Mouse (Mus musculus) liver (tissue): ENCODE measurements around the gene Sntg2.

Experiments used
- DNase-seq: peaks from one replicate; pipeline ENCODE4 v3.0.0-alpha.2; 2020; ENCODE audit warnings: mixed read lengths

The Sntg2 gene

DNA sequence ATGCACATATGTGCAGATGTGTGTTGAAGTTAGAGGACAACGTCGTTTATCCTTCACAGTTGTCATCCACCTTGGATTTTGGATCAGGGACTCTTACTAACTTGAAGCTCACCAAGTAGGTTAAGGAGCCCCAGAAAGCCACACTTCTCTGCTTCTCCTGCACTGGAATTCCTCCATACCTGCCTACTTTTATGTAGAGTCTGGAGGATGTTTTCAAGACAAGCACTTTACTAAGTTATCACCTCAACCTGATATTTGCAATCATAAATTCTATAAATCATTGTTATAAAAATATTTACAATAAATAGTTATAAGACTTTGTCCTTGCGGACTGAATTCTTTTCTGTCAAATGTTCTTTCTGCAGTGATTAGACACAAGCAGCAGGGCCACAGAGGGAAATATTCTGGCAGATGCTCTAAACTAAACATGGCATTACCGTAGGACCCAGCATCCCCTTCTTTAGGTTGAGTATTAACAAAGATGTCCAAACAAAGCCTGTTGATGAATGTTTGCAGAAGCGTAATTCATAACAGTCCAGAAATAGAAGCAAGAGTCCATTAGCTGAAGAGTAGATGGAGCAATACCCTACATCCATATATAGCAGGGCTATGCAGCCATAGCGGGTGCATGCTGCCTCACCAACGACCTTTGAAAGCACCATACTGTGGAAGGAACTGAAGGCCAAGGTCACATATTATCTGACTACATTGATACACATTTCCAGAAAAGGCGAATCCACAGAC, 100.8 kb downstream of the Sntg2 start:
- DNase-seq, result no peak

DNA sequence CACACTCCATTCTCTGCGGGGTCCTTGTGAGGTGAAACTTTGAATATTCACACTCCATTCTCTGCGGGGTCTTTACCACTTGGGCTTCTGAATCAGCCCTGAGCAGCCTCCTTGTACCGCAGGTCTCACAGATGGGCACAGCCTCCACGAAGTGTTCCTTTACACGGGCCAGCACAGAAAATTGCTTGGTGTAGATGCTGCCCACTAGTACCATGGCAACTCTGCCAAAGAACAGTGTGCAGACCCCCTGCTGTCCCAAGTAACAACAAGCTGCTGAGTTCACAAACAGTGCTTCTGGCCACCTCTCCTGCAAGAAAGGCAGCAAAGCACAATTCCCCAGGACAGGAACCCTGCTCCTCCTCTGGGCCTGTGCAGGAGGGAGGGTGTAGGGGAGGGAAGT, 109.0 kb downstream of the Sntg2 start:
- DNase-seq, result no peak

DNA sequence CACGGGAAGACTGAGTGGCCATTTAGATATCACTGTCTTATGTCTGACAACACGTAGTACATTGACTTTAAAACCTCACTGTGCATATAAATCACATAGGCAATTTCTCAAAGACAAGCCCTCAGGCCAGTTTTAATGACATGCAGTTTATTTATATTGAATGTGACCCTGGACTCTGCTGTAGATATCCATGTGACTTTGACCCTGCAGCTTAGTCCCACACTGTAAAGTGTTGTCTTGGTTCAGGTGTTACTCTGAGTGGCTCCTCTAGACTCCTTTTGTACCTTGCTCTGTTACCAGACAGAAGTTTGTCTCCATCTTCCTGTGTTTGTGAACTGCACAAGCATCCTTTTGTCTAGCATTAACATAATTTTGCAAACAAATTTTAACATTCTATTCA, 112.0 kb downstream of the Sntg2 start:
- no peak for DNase-seq

DNA sequence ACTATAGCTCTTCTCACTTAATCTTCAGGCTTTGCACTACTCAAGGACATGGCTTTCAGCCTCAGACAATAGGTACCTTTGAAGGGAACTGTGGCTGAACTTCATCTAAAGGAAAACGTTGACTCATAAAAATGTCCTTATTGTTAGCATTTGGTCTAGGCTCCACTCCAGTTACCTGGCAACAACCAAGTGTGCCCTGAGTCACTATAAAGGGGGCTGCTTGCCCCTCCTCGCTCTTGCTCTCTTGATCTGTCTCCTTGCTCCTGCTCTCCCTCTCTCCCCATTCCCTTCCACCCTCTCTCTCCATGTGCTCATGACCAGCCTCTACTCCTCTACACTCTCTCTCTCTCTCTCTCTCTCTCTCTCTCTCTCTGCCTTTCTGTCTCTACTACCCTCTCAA, 114.5 kb downstream of the Sntg2 start:
- DNase-seq, result no peak

DNA sequence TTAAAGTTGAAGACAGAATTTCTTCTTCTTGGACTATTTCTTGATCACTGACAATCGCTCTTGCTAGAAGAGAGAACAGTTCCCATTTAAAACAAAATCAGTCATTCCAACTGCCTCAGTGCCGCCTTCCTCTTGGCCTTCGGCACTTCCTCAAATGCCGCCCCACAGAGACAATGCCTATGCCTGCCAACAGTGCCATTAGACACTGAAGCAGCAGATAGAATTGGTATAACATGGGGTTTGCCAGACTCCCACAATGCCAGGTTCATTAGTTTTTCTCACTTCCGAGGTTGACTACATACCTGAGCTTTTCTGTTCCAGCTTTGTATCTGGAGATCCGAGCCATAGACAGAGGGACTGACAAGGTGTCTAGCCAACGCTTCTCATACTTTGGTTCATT, 115.5 kb downstream of the Sntg2 start:
- DNase-seq, result no peak

DNA sequence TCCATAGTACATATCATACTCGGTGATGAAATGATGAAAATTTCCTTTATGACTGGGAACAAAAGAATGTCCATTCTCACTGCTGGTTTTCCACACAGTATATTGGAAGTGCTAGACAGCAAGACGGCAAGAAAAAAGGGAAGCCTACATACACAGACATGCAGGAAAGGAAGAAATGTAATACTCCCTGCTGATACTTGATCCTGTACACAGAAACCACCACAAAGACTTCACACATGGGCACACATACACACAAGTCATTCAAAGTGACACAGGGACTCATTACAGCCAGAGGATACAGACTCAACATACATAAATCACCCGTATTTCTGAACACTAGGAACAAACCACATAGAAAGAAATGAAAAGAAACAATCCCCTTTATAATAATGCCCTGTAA, 117.0 kb downstream of the Sntg2 start:
- DNase-seq, result no peak

DNA sequence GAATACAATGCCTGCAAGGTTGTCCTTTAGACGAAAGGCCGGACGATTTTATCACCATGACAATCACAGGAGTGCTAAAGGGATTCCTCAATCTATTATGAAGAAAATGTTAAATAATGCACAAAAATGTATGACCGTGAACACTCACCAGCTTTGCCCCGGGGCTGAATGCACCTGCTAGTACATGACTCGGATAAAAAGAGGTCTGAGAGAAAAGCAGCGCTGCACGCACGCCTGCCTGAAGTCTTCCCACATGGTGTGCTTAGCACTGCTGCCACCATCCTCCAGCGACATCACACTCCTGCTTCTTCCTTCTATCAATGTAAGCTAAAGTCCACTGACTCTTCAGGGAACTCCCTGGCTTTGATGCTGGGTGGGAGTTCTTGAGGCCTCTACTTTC, 118.6 kb downstream of the Sntg2 start:
- no peak for DNase-seq

DNA sequence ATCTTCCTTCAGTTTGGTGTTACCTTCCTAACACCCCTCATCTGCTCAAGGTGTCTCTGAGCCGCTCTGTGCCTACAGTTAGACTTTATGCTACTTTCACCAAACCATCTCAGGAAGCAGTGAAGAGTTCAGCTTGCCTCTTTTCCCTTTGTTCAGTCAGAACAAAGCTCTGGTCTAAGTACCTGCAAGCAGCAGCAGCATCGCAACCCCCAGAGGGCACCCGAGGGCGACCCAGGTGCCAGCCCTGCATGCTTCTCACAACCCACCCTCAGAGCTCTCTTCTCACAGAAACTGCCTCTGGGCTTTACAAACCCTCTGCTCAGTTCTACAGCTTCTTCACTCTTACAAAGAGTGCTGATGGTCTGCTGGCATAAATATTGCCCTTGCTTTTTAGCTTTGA, 120.8 kb downstream of the Sntg2 start:
- DNase-seq, result no peak

DNA sequence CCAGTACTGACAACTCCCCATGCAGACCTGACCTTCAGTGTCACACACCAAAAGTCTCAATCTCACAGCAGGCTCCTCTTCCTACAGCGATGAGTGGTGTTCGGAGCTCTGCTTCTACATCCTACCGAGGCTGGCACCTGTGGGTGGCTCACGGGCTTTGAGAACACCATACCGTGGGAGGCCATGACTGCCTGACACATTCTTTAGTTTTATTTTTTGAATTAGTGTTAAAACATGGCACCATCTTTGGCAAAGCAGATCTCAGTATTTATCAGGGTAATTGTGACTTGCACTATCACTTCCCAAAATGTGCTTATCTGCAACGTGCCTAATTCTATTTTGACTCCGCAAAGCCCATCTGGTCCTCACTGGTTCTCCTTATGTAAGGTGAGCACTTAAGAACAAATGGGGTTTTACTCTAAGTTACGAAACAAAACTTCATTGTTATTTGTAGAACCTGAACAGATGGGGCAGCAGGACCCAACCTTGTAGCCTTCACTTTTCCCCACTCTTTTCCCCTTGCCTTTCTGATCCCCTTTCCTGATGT, 121.8 kb downstream of the Sntg2 start:
- DNase-seq, result no peak

DNA sequence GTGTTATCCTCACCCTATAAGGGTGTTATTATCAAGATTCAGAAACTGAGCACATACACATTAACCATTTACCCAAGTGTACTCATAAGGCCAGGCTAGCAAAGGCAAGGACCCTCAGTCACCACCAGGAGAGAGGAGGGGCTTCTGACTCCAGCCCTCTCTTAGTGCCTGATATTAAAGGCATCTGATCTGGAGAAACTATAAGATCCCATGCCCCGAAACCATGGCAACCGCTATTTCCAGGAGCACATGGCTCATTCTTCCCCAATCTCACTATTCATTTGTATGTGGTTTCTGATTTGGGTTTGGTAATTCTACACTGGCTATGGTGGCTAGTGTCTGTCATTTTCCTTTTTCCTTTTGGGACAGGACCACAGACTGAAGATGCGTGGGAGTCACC, 124.1 kb downstream of the Sntg2 start:
- DNase-seq, result no peak

DNA sequence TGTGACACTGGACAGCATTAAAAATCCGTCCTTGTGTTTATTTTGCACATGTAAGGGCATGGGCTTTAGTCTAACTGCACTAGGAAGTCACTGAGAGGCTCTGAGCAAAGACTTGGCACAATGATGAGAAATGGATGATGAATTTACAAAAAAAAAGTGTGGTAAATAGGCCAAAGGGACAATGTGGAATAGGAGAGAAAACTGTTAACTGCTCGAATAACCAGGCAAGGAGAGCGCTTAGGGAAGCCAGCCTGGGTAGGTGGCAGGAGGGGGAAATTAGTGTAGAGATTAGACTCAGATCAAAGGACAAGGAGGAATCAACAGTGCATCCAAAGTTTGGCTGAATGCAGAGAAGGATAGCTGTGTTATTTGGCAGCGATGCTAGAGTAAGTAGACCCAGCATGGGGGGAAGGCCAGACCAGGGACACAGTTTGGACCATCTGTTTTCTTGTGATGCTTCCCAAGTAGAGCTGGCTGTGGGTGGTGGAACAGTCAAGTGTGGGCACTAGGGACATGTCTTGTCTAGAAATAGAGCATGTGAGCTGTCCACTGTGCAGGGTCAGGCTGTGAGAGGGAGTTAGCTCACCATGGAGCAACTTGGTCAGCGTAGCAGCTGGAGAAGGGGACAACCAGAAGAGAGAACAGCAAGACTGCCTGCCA, 126.8 kb downstream of the Sntg2 start:
- DNase-seq, result no peak

DNA sequence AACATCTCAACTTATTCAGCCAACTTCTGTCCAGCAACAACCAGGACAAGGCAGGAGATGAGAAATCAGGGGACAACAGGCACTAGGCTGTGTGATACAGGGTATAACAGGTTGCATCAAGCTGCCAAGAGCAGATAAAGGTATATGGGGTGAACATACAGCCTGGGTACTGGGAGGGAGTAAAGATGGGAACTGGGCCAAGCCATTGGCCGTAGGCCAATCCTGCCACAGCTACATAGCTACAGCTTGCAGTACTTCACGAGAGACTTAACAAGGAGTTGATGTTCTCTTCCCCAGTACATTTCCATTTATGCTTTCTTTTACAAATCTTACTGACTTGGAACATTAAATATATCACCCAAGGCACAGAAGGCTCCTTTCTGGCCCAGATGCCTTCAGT, 129.0 kb downstream of the Sntg2 start:
- no peak for DNase-seq

DNA sequence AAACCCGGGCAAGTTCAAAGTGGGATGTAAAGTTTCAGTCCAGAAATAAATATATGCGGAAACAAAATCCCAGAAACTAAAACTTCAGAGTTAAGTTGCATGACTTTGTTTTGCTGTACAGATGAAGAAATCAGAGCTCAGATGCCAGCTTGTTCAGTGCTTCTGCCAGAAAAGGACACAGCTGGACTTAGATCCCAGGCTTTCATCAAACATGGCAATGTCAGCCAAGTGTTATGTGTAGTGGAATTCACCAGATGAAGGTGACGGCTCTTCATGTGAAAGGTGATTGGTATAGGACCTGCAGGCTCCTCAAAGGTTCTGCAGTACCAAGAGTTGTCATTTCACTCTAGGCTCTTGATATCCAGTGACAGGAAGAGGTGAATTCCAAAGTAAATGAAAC, 132.3 kb downstream of the Sntg2 start:
- DNase-seq, result no peak

DNA sequence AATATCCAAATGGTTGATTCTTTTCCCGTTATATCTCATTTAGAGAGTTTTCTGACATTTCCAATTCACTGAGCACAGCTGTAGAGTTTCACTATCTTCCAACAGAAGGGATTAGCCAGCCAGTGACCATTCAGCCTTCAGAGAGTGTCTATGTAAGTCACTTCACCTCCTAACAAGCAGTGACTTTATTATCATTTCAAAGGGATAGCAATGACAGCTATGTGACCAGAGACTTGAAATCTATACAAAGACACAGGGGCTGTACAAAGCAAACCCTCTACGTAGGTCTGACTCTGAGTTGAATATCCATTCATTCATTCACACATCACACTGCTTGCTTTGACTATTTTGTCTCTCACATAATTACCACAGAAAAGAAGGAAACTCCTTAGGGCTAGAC, 138.2 kb downstream of the Sntg2 start:
- DNase-seq, result no peak

DNA sequence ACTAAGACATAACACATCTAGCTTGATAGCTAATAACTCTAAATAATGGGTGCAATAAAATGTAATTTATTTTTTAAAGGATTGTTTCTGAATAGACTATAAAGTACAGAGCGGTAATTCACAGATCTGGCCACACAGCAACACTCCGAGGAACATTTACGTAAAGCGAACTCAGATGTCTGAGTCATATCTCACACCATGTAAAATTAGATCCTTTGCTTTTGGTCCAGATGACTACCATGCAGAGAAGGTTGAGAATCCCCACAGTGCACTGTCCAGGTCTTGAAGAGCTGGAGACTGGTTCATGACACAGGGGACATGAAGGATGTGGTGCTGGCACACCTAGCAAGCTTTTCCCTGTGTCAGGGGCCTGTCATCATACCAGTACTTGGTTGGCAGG, 145.2 kb downstream of the Sntg2 start:
- DNase-seq, result no peak

DNA sequence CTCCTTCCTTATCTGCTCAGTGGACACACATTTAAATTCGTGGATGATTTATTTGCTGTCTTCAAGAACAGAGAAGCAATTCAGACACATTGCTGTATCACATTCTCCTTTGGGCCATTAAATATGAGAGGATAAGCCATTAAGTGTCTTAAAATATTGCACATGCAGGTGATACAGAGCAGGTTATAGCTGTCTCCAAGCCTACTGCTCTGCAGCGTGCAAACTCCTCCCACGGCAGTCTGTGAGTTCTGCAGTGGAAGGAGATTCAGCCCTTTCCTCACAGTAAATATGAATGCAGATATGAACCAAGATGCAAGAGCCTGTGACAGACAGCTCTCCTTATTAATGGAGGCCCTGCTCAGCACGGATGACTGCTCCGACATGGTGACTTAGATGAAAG, 146.9 kb downstream of the Sntg2 start:
- DNase-seq, result no peak

DNA sequence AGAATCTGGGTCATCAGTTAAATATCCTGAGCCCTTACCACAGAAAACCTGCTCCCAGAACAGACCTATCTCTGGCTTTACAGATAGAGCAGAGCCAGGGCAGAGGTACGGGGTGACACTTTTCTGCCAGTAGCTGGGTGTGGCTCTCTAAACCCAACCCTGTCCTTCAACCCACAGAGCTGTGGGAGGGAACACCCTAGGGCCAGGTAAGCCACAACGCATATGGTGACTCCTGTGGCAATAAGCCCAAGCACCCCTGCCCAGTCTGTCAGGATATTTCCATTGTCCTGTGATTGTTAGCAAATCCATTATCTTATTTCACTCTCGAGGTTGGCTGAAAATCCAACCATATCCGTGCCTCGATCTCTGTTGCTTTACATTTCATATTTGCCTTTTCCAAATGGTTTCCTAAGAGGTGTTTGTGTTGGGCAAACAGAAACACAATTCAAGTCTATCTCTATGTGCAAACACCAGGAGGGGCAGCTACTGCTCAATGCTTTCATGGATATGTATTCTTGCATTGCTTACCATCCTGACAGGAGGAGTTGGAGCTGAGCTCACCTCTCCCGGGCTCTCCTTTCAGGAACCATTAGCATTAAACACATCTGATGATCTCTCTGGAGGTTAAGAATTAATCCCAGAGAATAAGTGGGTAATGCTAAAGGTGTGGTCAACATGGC, 156.3 kb downstream of the Sntg2 start:
- DNase-seq, result no peak

DNA sequence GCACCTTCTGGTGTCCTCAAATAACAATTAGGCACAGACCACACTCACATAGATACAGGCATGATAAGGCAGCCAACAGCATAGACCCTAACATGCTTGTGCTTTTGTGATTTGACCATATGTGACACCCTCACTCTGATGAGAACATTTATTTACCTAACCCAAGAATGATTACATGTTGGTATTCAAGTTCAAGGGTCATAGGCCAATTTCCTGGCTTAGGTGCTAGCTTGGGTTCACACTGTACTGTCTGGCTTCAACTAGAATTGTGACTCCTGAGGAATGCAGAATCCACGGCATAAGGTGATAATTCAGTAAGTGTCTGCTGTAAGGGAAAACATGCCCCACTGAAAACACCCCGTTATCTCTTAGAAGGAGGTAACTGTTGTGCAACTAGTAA, 158.4 kb downstream of the Sntg2 start:
- no peak for DNase-seq

DNA sequence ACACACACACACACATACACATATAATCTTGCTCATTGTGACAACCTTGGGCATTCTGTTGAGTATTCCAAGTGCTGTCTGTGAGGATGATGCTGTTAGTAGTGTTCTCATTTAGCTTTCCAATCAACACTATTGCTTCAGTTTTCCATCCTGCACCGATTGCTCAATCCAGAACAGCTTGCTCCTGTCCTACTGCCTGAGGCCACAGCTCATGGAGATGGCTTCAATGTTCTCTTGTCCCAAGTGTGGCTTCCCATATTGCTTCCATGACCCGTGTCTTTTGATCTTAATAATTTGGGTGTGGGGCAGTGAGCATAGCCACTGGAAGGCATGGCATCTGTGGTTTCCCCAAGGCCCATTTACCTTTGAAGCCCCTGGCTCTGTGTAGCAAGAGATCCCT, 162.8 kb downstream of the Sntg2 start:
- DNase-seq, result no peak

DNA sequence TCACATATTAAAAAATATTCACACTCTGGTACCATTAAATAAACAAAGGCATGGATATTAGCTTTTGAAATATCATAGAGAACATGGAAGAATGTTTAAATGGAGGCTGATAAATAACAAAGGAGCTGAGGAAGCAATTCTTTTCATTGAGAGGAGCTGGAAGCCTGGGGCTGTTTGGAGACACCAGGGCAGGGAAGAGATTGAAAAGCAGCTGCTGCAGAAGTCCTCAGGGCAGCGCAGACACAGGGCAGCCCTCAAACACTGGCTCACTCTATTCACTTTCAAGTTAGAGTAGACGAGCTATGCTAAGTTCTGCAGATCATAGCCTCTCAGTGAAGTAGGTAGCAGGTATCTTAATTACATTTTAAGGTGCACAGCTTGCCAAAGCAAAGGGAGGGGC, 164.6 kb downstream of the Sntg2 start:
- no peak for DNase-seq

DNA sequence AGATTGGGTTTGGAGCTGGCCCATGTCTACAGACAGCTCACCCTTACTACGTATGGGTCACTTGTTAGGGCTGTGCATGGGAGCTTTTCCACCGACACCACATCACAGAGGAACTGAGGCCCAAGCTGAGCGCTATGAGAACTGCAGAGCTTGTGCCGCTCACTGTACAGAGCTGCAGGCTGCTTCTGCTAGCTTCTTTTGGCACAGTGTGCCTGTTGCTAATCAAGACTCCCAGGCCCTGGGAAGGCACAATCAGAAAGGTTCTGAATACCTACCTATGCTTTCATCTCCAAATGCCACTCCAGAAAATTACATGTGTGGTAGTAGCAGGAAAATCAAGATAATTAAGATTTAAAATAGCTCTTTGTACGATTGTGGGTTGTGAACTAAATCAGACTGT, 165.1 kb downstream of the Sntg2 start:
- DNase-seq, result no peak

DNA sequence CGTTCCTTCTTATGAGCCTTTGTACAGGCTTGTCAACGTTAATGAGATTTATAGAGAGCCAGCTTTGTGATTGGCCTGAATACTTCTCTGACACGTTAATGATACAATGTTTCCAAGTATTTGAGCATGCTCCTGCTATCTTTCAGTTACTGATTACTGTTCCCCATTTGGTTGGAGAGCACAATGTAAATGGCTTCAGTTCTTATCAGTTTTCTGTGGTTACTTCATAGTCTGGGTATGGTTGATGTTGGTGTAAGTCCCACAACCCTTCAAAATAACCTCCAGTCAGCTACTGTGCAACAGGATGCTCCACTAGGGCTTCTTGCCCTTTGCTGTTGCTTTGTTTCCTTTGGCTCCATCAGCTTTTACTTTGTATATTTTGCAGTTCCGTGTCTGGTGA, 168.7 kb downstream of the Sntg2 start:
- no peak for DNase-seq

DNA sequence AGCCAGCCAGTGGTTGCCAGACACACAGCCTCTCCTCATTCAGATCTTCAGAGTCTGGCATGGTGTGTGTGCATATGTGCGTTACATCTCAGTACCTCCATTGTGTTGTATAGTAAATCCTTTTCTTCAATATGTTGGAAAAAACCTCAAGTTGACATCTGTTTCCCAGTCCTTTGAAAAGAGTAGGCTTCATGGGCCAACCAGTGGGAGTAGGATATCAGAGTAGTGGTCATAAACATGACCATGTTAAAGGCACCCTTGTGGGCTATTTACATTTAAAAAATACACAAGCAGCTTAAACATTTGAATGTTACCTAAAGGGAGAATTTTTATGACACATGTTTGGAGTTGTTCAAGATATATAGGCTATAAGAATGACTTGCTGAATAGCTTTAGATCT, 170.4 kb downstream of the Sntg2 start:
- no peak for DNase-seq

DNA sequence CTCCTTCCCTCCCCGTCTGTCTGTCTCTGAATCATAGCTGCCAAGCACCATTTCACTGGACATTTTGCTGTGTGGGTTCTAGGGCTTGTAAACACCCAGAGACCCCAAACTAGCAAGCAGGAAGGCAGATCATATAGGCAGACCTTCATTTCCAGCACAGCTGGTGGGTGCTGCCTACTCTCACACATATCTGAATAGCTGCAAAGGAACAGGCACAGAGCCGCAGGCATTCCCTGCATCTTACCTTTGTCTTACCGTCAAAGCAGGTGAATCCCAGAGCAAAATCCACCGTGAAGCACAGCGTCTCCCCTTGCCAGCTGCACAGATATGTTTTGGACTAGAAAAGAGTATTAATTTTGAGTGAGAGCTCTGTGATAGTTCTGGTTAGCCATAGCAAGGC, 172.1 kb downstream of the Sntg2 start:
- no peak for DNase-seq
